Mouse (Mus musculus) spleen, postnatal 0 days (tissue): ENCODE results near the gene Npy2r. TPM values are rescaled to one million over a fixed set of nuclear protein-coding genes. Genes with fewer than 3 reads are reported as not detected.

Experiments used
- polyA plus RNA-seq: library from polyadenylated mRNA; unstranded; fragments of >200 nt; fragmentation: Nextera tagmentation; extraction: Ambion mirVana; gene quantifications from 2 replicates; pipeline ENCODE4 v1.2.1, GENCODE M21; 2015

Npy2r gene
- polyA plus RNA-seq: not detected in 2 replicates

DNA sequence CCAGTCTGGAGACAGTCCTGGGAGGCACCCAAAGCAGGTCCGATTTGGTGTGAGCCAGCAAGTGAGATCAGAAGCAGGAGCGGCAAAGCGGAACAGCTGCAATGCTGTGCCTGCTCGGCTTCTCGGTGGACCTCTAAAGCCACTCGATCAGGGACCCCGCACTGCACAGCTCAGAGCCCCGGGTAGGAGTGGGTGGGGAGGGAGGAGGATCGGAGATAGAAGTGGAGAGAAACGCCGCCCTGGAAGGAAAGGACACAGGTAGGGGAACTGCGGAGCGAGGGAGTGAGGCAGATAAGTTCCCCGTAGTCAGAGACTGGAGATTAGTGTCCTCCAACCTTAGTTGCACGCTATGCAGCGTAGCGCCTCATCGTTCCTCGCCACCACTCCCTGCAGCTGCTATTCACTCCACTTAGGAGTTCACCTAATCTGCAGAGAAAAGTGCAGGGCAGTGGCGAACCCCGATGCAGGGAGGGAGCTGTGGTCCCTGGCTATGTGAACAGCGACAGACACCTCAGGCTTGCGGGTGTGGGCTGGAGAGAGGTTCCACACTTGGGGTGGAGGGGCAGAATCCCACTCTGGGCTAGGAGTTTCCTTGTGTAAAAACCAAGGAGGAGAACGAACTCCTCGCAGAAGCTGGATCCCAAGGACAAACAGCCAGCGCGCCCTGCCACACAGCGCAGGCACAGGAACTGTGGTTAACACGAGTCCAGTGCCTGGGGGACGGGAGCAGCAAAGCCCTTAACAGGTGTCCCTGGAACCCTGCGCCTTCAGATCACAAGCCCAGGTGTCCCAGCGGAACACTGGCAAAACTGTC is at the start of gene Npy2r:
Gene Npy2r, minus strand, starts transcription at position 177 of the 814 bp plus-strand sequence.

Other genes starting within 250 kb of the Npy2r start
- gene Map9, start 190.0 kb downstream of the Npy2r start, polyA plus RNA-seq: 0.19 and 0.36 TPM in 2 replicates